Mouse (Mus musculus): ENCODE data around the gene Hoxd1. TPM values are rescaled to one million over a fixed set of nuclear protein-coding genes. Genes with fewer than 3 reads are reported as not detected.

The Hoxd1 gene
- polyA plus RNA-seq, 1 experiment from 2014 or later: not detected

DNA sequence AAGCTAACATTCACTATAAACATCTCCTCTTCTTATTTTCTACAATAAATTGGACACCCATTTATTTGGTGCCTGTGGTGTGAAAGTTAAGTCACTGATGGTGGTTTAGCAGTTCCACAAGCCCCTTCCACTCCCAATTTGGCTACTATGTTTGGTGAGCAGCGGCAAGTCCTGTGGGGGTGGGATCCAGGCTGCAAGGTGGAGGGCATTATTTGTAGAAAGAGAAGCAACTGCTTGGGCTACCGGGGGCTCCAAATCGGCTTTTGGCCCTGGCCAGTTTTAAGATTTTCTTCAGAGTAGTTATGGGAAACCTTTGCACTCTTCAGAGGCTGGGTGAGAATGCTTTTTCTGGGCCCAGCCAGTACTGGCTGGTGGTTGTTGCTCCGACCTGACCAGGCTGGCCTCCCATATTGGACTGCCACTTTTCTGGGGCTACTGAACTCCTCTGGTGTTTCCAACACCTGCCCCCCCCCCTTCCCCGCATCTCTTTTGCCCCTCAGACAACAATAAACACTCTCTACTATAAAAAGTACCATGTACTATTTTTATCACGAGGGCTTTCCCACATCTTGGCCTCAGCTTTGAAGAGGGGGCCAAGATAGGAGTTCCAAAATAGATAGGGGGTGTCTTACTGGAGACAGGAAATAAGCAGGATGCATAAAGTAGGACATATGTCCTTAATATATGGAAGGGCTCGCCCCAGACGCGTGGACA is 30.8 kb upstream of the Hoxd1 start:
- Histone ChIP-seq H3K9ac (ENCODE audit: low read length) (no peak overlapping the region), H3K4me3 (ENCODE audit: low read depth, low read length) (no peak overlapping the region), H3K9me3 (ENCODE audit: control insufficient read depth, low read length) (no peaks in the 10 kb centered on the region), H3K4me2 (replicated peaks; ENCODE audit: low read depth) (no peak overlapping the region), H3K27me3 (ENCODE audit: control insufficient read depth, insufficient read depth, low read length) (peaks cover 24% of the 10 kb centered on the region), H3K27ac (replicated peaks) (no peak overlapping the region), H3K36me3 (ENCODE audit: control insufficient read depth, insufficient read depth, low read length) (no peaks in the 10 kb centered on the region), H3K4me1 (replicated peaks; ENCODE audit: control insufficient read depth, insufficient read depth) (no peaks in the 10 kb centered on the region)
- DNase-seq (ENCODE audit: low spot score) (no peak), ATAC-seq (ENCODE audit: low FRiP score, low TSS enrichment) (no peak)
- WGBS: 20% methylated on average over 9 of the region's 9 CpGs
- TF ChIP-seq CTCF (IDR thresholded peaks at IDR 0.05; ENCODE audit: low read depth) (no peak), EP300 (optimal IDR thresholded peaks at IDR 0.05) (no peak)

DNA sequence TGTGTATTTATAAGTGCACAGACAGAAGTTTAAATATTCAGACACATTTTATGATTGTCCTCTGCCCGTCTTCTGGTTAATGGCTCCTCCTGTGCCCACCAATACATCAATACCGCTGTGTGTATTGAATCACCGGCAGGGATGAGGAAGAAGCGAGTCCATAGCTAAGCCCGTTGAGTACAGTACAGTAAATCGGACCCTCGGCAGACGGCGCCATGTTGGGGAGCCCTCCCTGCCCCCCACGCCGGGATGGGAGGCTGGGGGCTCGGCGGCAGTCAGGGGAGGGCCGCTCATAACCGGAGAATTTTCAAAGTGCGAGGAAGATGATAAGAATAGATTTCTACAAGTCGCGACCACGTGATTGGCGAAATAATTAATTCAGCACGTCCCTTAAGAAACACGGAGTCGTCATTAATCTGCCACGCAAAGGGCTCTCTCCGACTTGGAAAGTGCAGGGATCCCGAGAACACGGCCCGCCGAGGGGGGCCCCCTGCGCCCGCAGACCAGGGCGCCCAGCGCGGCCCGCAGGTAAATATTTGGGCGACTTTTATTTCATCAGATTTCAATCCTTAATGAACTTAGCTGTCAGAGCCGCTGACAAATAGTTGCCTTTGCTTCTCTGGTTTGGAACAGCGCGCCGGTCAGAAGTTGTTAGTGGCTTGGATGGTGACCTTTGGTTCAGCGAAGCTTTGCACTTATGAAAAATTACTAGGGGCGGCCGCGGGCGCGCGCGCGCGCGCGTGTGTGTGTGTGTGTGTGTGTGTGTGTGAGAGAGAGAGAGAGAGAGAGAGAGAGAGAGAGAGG is 30.1 kb upstream of the Hoxd1 start:
- Histone ChIP-seq H3K9me3 (ENCODE audit: control insufficient read depth, low read length) (no peaks in the 10 kb centered on the region), H3K36me3 (ENCODE audit: control insufficient read depth, insufficient read depth, low read length) (no peaks in the 10 kb centered on the region), H3K4me1 (replicated peaks; ENCODE audit: control insufficient read depth, insufficient read depth) (no peaks in the 10 kb centered on the region), H3K4me3 (ENCODE audit: low read depth, low read length) (peak overlapping the region; percentile 19), H3K27me3 (ENCODE audit: control insufficient read depth, insufficient read depth, low read length) (peaks cover 28% of the 10 kb centered on the region), H3K9ac (ENCODE audit: low read length) (no peak overlapping the region), H3K27ac (replicated peaks) (no peak overlapping the region), H3K4me2 (replicated peaks; ENCODE audit: low read depth) (peak overlapping the region; percentile 25)
- no peak for ATAC-seq (ENCODE audit: low FRiP score, low TSS enrichment)
- DNase-seq (ENCODE audit: low spot score): no peak
- 3% methylated on average over 52 of the region's 52 CpGs for WGBS
- no peak for TF ChIP-seq CTCF (IDR thresholded peaks at IDR 0.05; ENCODE audit: low read depth)
- TF ChIP-seq EP300 (optimal IDR thresholded peaks at IDR 0.05): no peak

DNA sequence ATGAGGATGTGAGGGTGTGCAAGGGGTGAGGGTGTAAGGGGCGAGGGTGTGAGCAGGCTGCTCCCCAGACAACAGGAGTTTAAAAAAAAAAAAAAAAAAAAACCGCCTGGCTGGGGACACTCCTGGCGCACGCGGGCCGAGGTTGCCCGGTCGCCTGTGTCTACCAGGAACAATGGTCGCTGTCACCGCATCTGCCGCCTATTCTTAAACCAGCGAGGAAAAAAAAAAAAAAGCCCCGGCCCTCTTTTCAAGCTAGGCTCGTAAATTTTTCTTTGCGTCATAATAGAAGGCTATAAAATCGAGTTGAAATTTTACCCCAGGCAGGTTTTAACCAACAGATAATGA is 29.5 kb upstream of the Hoxd1 start:
- 5% methylated on average over 14 of the region's 16 CpGs for WGBS
- no peak overlapping the region for H3K4me2 ChIP-seq (replicated peaks; ENCODE audit: low read depth)
- H3K4me1 ChIP-seq (replicated peaks; ENCODE audit: control insufficient read depth, insufficient read depth): no peaks in the 10 kb centered on the region
- H3K27ac ChIP-seq (replicated peaks): no peak overlapping the region
- H3K9ac ChIP-seq (ENCODE audit: low read length): no peak overlapping the region
- no peak overlapping the region for H3K4me3 ChIP-seq (ENCODE audit: low read depth, low read length)
- no peak for DNase-seq (ENCODE audit: low spot score)
- TF ChIP-seq EP300 (optimal IDR thresholded peaks at IDR 0.05) (no peak), CTCF (IDR thresholded peaks at IDR 0.05; ENCODE audit: low read depth) (no peak)
- H3K9me3 ChIP-seq (ENCODE audit: control insufficient read depth, low read length): no peaks in the 10 kb centered on the region
- peaks cover 34% of the 10 kb centered on the region for H3K27me3 ChIP-seq (ENCODE audit: control insufficient read depth, insufficient read depth, low read length)
- no peaks in the 10 kb centered on the region for H3K36me3 ChIP-seq (ENCODE audit: control insufficient read depth, insufficient read depth, low read length)
- ATAC-seq (ENCODE audit: low FRiP score, low TSS enrichment): no peak

DNA sequence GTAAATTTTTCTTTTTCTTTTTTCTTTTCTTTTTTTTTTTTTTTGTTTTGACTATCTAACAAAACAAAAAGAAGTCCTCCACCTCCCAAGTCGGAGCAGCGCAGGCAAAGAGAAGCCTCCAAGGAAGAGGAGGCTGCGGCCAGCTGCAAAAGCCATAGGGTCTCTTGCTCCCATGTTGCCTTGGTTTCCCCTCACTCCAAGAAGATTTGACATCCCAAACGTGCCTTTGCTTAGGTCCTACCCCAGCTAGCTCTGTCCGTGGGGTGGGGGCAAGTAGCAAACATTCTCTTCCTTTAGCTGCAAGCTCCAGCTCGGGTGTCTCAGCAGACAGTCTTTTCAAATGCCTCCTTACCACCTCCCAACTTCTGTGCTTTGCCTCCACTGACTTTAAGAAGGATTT is 29.0 kb upstream of the Hoxd1 start:
- Histone ChIP-seq H3K9ac (ENCODE audit: low read length) (no peak overlapping the region), H3K27me3 (ENCODE audit: control insufficient read depth, insufficient read depth, low read length) (peaks cover 36% of the 10 kb centered on the region), H3K4me1 (replicated peaks; ENCODE audit: control insufficient read depth, insufficient read depth) (no peaks in the 10 kb centered on the region), H3K9me3 (ENCODE audit: control insufficient read depth, low read length) (no peaks in the 10 kb centered on the region), H3K4me2 (replicated peaks; ENCODE audit: low read depth) (no peak overlapping the region), H3K4me3 (ENCODE audit: low read depth, low read length) (no peak overlapping the region), H3K36me3 (ENCODE audit: control insufficient read depth, insufficient read depth, low read length) (no peaks in the 10 kb centered on the region), H3K27ac (replicated peaks) (no peak overlapping the region)
- DNase-seq (ENCODE audit: low spot score): no peak
- TF ChIP-seq EP300 (optimal IDR thresholded peaks at IDR 0.05): no peak
- no peak for TF ChIP-seq CTCF (IDR thresholded peaks at IDR 0.05; ENCODE audit: low read depth)
- WGBS: 19% methylated on average over 6 of the region's 6 CpGs
- no peak for ATAC-seq (ENCODE audit: low FRiP score, low TSS enrichment)

DNA sequence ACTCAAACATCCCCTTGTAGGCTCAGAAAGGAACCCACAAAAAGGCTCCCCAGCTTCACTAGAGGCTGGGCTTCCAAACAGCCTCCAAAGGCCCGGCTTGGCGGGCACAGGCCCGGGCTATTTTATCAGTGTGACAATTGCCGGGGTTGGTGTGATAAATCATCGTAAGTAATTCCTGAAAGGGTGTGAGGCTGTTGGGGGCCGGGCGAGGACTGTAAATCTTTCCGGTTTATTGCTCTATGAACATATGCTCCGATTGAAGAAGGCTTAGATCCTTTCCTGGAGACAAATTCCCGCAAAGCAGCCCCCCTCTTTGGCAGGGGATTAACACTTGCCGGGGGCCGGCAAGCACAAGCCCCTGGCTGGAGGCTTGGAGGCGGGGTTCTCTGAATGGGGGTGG is 28.3 kb upstream of the Hoxd1 start:
- Histone ChIP-seq H3K27me3 (ENCODE audit: control insufficient read depth, insufficient read depth, low read length) (peaks cover 41% of the 10 kb centered on the region), H3K4me2 (replicated peaks; ENCODE audit: low read depth) (no peak overlapping the region), H3K4me1 (replicated peaks; ENCODE audit: control insufficient read depth, insufficient read depth) (no peaks in the 10 kb centered on the region), H3K9ac (ENCODE audit: low read length) (no peak overlapping the region), H3K36me3 (ENCODE audit: control insufficient read depth, insufficient read depth, low read length) (no peaks in the 10 kb centered on the region), H3K27ac (replicated peaks) (no peak overlapping the region), H3K9me3 (ENCODE audit: control insufficient read depth, low read length) (no peaks in the 10 kb centered on the region), H3K4me3 (ENCODE audit: low read depth, low read length) (no peak overlapping the region)
- no peak for ATAC-seq (ENCODE audit: low FRiP score, low TSS enrichment)
- no peak for DNase-seq (ENCODE audit: low spot score)
- TF ChIP-seq CTCF (IDR thresholded peaks at IDR 0.05; ENCODE audit: low read depth) (no peak), EP300 (optimal IDR thresholded peaks at IDR 0.05) (no peak)
- WGBS: 12% methylated on average over 13 of the region's 13 CpGs
